Mouse (Mus musculus): ENCODE measurements around the gene Arpc5.

GRCm38 (mm10) chr1:152809541-152810252 lies 43.4 kb downstream of the Arpc5 start:
- TF ChIP-seq CTCF (IDR thresholded peaks at IDR 0.05; ENCODE audit: extremely low read depth, insufficient read depth, low read length) (no peak), POLR2A (IDR thresholded peaks at IDR 0.05; ENCODE audit: extremely low read depth, insufficient read depth, low read length) (no peak)
